Mouse (Mus musculus) T-helper 17 cell (primary cell): Measurements from ENCODE around the gene Hist4h4.

Experiments
- in situ Hi-C, 2 experiments: fragments of 300-600 bp; cut with MboI, MseI; formaldehyde crosslinking; loops; 1 replicate in 1 of 2; 2 replicates in 1 of 2; pipeline ENCODE4 v1.15.1; 2025; ENCODE audit warnings: high pct_unique_total_duplicates in 2 of 2

Hist4h4 gene

DNA sequence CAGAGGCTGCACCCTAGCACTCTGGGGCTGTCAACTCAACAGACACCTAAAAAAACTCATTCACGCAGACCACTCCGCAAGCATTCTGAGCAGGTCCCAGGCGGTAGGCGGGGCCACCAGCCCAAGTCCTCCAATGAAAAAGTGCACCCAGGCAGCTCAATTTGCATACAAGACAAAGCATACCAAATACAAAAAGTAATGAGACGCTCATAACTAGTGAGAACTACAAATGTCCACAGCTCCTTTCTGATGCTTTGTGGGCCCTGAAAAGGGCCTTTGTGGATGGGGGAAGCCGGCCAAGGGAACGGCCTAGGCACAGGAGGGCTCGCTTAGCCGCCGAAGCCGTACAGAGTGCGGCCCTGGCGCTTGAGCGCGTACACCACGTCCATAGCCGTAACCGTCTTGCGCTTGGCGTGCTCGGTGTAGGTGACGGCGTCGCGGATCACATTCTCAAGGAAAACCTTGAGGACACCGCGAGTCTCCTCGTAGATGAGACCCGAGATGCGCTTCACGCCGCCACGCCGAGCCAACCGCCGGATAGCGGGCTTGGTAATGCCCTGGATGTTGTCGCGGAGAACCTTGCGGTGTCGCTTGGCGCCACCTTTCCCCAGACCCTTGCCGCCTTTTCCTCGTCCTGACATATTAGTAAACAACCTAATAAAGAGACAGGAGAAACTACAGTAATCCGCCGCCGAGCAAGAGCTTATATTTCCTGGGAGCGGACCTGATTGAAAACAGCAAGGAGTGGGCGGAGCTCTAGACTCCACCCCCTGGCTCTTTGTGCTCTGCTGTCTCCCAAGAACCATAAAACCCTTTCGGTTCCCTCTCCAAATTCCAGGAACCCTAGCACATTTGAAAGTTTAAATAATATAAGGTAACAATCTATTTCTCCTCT, at the start of gene Hist4h4:
Hist4h4 (minus strand) TSS at position 677 of the 895 bp plus-strand sequence.
- in situ Hi-C loops, result loop anchor here (10.0 to 25.0 kb wide), 3 partner anchors 161 to 1869 kb away; partner anchors contain the start of gene Strap (in 1 of the 2)

DNA sequence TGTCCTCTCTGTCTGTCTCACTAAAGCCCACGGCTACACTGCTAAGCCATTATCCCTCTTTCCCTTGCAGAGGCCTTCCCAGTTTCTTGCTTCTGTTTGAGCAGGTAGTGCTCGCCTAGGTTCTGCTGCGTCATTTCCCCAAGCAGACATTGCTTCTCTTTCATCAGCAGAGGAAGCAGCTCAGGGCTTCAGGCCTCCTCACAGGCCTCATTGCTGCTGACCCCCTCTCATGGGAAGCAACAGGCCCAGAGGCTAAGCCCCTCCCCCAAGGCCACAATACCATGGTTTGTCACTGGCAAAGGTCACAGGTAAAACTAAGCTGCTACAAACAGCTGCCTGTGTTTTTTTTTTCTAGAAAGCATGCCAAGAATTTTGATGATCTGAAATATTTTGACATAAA, 48.5 kb upstream of the Hist4h4 start:
- in situ Hi-C loops, result no loop called here

GRCm38 (mm10) chr6:136852348-136852747, 48.1 kb upstream of the Hist4h4 start:
- in situ Hi-C loops, result no loop called here

GRCm38 (mm10) chr6:136850267-136850666, 46.1 kb upstream of the Hist4h4 start:
- in situ Hi-C loops, result no loop called here

- in situ Hi-C loops, result no loop called here
Observed at GRCm38 (mm10) chr6:136848971-136849370, 44.8 kb upstream of the Hist4h4 start.

DNA sequence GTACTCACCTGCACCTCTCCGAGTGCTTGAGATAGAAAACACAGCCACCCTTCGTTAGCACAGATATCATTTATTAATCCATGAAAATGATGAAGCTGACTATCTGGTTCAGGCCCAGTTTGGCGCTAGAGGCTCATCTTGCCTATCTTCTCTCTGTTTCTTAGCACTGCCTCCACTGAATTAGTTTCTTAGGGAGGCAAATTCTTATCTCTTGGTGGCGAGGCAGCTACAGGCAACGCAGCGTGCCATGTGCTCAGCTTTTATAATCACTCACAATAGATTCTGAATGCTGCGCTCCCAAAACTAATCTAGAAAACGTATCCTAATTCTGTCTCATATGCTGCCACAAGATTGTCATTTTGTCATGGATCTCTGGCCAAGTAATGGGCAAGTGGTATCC, 44.2 kb upstream of the Hist4h4 start:
- in situ Hi-C loops, result no loop called here

- in situ Hi-C loops, result no loop called here
Observed at GRCm38 (mm10) chr6:136847790-136848189, 43.6 kb upstream of the Hist4h4 start.

DNA sequence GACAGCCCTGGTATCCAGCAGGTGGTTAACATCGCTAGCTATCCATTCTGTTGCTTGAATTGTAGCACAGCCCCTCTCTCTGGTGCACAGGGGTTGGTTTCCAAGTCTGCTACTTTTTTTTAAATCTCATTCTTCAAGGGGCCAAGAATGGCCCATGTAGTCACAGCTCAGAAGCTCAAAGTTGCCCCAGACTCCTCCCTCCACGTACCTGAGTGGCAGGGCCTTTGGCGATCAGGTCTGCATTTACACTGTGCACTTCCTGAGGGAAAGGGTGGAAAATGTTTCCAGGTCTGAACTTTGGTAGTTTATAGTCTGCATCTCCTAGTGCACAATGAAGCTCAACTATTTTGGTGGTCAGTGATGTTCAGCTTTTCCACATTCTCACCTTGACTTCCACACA, 43.1 kb upstream of the Hist4h4 start:
- in situ Hi-C loops, result no loop called here

GRCm38 (mm10) chr6:136845706-136846480, 41.7 kb upstream of the Hist4h4 start:
- in situ Hi-C loops, result no loop called here

GRCm38 (mm10) chr6:136844903-136845302, 40.7 kb upstream of the Hist4h4 start:
- in situ Hi-C loops, result no loop called here

- in situ Hi-C loops, result loop anchor here in 1 of 2 experiments (5.0 kb wide), 1 partner anchor 90 kb away; no protein-coding TSS in a partner anchor
Observed at GRCm38 (mm10) chr6:136837323-136837722, 33.1 kb upstream of the Hist4h4 start.

- in situ Hi-C loops, result loop anchor here in 1 of 2 experiments (5.0 kb wide), 1 partner anchor 88 kb away; no protein-coding TSS in a partner anchor
Observed at GRCm38 (mm10) chr6:136835352-136835751, 31.1 kb upstream of the Hist4h4 start, which contains the start of gene Smco3. Gene Smco3, minus strand, starts transcription at chr6:136835452.

DNA sequence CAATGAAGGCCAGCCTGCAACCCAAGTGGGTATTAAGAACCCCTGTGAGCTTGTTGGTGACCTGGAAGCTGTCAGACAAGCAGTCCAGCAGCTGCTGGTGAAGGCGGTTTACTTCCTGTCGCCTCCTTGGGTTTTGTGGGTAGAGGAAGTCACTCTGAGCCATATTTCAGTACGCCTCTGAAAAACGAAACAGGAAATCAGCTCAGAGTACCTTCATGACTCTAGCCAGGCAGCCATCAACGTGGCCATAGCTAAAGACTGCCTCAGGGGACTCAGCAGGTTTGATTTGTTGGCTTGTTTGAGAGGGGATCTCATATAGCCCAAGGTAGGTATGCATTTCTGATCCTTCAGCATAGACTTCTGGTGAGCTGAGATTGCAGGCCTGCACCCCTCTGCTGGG, 27.5 kb upstream of the Hist4h4 start:
- in situ Hi-C loops, result loop anchor here in 1 of 2 experiments (5.0 kb wide), 1 partner anchor 91 kb away; the partner anchor contains the start of genes Erp27 and Pde6h

DNA sequence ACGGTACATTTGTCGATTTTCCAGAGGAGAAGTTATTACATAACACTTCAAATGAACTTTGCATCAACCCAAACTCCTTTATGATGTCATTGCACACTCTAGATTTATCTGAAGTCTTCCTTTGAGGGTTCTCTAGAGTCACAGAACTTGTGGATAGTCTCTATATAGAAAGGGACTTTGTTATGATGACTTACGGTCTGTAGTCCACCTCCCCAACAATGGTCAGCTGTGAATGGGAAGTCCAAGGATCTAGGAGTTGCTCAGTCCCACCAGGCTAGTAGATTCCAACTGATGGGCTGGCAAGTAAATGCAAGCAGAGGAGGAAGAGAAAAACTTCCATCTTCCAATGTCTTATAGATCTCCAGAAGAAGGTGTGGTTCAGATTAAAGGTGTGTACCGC, 24.5 kb upstream of the Hist4h4 start:
- in situ Hi-C loops, result no loop called here

- in situ Hi-C loops, result no loop called here
Observed at GRCm38 (mm10) chr6:136827881-136828561, 23.8 kb upstream of the Hist4h4 start, which contains the start of gene Wbp11. Gene Wbp11, minus strand, starts transcription at chr6:136828233.

DNA sequence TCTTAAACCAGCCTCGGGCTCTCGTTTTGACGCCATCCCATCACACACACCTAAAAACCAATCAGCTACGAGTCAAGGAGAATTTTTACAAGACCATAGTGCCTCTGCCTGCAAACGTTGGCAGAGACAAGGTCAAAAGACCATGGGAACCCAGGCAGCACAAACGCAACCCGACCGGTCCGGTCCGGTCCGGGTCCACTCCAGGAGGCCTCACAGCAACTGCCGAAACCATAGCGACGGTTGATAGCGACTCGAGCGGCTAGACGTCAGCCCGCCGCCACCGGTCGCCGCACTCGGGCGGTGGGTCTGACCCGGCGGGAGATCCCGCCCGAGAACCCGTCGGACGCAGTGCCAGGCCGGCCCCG, 23.3 kb upstream of the Hist4h4 start, which contains the start of gene BC049715:
BC049715 (plus strand) TSS at position 111 of the 365 bp plus-strand sequence.
- in situ Hi-C loops, result no loop called here

DNA sequence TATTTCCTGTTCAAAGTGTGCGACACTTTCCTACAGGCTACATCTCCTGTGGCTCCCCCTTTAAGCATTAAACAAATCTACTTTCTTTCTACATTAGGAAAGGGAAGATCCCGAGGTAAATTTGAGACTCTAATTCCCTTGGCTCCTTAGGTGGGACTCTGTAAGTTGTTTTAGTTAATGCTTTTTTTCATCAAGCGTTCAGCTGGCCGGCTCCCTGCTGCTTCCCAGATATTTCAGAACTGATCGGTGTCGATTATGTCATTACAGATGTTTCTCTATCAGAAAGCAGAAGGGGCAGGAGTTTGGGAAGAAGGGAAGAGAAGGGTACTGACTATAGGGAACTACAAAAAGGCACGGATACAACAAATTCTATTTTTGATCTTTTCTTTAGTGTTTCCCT, 22.9 kb upstream of the Hist4h4 start:
- in situ Hi-C loops, result no loop called here

DNA sequence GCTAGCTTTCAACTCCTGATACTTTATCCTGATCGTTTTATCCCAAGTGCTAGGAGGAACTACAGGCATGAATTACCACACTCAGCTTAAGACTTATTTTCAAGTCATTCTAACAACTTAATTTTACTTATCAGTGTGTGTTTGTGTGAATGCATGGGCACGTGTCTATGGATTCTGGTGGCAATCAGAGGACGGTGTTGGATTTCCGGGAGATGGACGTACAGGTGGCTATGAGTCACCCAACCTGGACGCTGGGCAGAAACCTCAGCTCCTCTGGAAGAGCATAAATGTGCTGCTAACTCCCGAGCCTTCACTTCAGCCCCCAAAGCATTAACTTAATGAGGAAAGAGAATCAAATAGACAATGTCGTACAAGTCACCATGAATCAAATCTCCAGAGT, 20.8 kb upstream of the Hist4h4 start:
- in situ Hi-C loops, result loop anchor here in 1 of 2 experiments (25.0 kb wide), 1 partner anchor 912 kb away; the partner anchor contains the start of gene Strap

DNA sequence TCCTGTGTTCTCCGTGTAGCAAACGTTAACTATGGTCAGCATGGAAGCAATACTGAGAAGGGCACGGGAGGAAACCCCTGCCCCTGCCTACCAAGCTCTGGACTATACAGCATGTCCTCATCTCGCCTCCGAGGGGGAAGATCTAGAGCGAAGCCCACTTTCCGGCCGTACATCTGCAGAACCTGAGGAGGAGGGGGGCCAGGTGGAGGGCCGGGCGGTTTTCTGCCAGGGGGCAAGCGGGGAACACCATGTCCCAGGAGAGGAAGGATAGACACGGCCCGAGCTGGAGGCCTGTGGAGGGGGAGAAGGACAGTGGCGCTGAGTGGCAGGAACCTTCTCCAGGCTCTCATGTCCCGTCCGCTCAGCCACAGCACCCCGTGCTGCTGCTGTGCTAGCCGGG, 16.9 kb upstream of the Hist4h4 start:
- in situ Hi-C loops, result loop anchor here in 1 of 2 experiments (25.0 kb wide), 1 partner anchor 916 kb away; the partner anchor contains the start of gene Strap

DNA sequence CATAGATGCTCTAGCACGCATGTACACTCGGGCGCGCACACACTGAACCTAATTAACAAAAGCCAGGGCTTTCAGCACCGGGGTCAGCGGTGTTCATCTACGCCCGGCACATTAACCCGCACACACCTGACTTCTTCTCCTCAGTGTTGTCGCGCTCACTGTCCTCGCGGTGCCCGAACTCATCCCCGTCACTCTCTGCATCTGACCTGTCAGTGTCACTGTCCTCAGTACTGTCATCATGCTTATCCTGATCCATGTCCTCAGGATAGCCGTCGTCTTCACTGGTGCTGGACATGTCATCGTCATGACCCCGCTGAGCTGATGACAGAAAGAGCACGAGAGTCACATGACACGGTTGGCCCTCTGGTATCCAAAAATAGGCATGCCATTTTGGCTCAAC, 16.2 kb upstream of the Hist4h4 start:
- in situ Hi-C loops, result loop anchor here in 1 of 2 experiments (25.0 kb wide), 1 partner anchor 917 kb away; the partner anchor contains the start of gene Strap

GRCm38 (mm10) chr6:136817549-136817948, 13.3 kb upstream of the Hist4h4 start:
- in situ Hi-C loops, result loop anchor here in 1 of 2 experiments (5.0 to 25.0 kb wide), 2 partner anchors 105 to 920 kb away; partner anchors contain the start of genes Erp27, Pde6h and Strap
